Mouse (Mus musculus): ENCODE measurements around the gene Osr1. TPM values are rescaled to one million over a fixed set of nuclear protein-coding genes. Genes with fewer than 3 reads are reported as not detected.
A peak's percentile ranks its signal among the peaks of the same experiment; 100 is the strongest.

Osr1 gene
- 59.8 and 99.7 TPM in 2 replicates for polyA plus RNA-seq (2012; rRNA removed)

DNA sequence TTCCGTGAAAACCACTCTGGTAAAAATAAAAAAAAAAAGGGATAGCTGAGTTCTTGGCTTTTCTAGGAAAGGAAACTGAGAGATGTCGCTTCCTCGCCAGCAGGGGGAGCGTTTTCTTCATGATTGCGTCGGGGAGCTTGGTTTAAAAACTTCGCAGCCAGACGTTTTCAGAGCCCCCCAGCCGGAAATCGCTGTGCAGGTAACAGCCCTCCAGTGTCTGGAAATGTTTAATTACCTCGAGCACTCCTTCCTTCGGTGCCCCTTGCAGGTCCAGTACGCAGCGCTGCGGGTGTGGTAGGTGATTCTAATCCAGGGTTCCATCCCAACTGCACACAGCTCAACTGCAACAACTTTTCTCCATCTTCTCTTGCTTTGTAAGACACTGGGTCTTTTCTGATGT is at the start of gene Osr1:
Osr1 (plus strand) TSS at position 146 of the 400 bp plus-strand sequence.
- peak; percentile 55 for DNase-seq (ENCODE audit: low spot score)

DNA sequence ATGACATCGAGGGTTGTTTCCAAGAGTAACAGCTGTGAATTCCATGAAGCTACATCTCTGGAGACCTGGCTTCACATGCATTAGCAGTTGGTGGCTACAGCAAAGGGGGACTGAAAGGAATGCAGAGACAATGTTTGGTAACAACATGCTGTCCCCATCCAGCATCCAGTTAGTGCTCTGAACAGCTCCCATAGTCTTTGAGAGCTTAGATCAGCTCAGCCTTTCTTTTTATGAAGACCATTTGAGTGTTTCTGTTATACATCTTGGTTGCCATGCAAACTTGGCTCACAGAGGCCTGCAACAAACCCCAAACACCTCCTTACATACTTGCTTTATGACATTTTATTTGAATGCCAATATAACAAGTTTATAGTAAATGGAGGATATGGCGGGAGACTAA is 19.6 kb upstream of the Osr1 start:
- no peak for DNase-seq (ENCODE audit: low spot score)

DNA sequence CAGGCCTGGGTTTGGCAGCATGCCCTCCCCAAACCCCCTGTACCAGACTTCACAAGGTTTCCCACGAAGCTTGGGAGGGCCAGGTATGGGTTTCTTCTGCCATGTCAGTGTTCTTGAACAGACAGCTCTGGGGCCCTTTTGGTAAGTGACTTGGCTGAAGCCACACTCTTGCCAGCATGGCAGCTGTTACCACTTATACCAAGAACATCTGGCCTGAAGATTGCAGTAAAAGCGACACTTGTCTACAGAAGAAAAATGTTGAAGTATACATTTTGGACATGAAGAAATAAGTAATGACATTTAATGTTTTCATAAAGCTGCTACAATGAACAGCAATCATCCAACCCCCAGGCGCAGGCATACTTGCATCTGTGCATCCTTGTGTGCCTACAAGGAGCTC is 5.0 kb upstream of the Osr1 start:
- DNase-seq (ENCODE audit: low spot score), result no peak

DNA sequence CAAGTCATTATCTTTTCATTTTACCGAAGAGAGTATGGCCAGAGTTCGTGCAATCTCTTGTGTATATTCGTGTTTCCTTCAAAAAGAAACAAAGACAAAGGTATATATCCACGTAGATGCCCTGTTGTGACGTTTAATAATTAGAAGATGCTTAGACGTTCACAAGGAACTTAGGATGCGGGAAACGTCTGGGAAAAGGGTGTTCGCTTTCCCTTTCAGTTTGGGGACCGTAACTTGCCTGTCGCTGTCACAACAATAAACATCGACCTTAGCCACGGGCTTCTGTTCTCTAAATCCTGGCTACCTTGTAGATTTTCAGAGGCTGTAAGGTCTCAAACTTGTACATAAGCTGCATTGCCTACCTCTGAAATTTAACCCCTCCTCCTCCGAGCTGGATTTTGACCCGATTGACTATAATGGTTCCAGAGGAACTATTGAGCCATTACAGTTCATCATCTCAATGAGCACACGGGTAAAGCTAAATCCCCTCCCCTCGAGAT is 630 bp downstream of the Osr1 start:
- no peak for DNase-seq (ENCODE audit: low spot score)

DNA sequence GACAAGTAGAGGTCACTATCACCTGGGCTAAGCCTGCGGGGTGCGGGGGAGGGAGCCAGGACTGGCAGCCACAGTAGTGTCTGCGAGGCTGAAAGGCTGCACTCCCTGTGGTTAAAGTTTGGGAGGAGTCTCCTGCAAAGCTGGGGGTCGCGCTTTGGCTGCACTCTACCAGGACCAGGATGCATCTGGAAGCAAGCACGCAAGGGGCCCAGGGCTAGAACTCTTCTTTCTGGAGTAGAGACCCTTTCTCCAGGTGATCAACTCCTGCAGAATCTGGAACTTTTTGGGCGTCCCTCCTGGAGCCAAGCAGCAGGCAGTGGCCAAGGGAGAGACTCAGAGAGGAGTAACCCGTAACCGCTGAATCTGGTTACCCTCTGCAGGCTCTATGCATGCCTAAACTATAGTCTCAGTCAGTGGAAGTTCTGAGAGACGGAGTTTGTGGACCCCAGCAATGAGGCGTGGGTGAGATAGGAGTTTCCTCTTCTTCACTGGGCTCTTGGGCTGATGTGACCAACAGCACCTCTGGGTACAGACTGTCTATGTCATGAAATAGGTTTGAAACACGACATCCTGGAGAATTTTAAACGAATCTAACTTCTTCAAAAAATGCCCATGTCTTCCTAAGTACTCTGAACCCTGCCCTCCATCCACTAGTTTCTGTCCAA is 1.5 kb downstream of the Osr1 start:
- no peak for DNase-seq (ENCODE audit: low spot score)

DNA sequence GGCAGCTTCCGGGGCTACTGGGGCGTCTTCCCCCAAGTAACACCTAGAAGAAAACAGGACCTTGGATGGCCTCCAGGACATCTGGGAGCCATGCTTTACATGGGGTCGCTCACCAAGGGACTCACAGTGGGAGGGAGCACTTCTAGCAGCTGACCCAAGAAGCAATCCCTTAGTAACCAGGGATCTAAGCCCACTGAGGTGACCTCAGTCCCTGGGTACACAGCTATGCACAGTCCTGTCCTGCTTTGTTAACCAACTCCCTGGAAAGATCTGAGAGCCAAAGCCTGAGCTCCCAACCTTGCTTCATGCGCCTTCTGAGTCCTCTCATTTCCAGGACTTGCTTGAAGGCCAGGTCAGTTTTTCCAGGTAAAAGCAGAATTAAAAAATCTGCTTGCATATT is 2.1 kb downstream of the Osr1 start:
- no peak for DNase-seq (ENCODE audit: low spot score)

DNA sequence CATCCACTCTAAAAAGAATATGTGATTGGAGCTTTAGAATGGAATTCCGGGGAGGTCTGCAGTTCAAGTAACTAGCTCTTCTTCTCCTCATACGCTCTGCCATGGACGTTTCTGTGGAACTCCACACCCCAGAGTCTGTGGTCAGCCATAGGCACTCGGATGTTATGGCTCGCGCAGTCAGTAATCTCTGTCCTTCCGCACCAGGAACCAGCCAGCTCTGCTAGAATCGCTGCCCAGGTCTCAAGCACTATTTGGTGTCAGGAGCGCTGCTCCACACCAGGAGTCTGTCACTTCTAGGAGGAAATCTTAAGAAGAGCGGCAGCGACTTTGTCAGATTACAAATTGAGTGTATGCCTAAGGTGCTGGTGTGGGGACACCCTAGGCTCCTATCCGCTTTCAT is 3.8 kb downstream of the Osr1 start:
- no peak for DNase-seq (ENCODE audit: low spot score)

DNA sequence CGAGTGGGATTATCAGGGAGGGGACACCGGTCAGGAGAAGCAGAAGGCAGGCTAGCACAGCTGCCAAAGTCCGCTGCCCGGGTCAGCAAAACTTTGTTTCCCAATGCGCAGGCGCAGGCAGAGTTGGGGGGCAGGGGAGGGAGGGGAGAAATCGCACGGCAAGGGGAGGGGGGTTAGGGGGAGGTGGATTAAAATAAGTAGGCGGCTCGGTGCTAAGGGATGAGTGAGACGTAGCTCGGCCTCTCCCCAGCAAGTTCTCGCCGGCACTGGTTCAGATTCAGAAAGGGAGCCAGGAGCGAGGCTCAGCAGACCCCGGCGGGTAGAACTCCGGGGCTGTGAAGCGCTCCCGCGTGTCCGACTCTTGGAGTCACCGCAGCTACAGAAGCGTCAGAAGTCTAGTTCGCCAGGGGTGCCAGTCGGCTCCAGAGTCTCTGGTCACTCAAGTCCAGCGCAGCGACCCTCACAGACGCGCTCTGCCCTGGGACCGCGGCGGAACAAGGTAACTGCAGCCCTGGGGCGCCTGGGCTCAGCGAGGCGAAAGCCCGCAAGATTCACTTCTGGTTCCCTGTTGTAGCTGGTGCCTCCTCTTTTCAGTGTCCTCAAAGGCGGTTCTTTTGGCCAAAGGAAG is 4.4 kb downstream of the Osr1 start:
- DNase-seq (ENCODE audit: low spot score), result no peak

DNA sequence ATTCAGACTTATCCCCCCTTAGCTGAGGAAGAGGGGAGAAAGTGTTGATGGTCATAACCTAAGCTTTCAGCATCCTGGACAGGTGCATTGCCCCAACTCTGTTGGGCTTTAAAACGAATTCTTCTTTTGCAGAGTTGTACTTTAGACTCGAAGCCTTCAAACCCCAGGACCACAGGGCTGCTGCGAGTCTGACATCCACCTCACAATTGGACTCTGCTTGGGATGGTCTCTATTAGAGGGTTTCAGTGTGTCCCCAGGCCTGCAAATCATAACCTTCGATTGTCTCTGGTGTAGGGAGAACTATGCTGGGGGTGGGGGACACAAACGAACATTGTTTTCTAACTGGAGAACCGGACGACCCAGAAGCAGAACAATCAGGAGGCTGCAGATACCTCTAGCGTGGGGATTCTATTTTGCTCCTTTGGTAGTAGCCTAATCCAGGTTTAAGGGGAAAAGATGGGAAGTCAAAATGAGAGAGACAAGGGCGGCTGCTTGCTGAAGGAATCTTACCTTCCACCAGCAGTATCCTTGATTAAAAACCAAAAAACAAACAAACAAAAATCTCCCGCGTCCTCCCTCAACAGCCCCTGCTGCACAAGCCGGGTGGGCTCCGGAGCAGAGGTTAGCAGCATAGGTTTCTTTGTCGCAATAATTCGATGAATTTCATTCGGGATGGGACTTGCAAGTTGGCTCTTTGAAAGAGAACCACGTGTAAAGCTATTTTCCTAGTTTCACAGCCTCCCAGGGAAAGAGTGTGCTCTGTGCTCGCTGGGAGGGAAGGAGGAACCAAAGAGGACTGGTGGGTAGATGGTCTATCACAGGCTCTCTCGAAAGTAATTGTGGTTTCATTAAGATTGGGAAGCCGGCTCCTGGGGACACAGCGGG is 5.5 kb downstream of the Osr1 start:
- DNase-seq (ENCODE audit: low spot score), result no peak

DNA sequence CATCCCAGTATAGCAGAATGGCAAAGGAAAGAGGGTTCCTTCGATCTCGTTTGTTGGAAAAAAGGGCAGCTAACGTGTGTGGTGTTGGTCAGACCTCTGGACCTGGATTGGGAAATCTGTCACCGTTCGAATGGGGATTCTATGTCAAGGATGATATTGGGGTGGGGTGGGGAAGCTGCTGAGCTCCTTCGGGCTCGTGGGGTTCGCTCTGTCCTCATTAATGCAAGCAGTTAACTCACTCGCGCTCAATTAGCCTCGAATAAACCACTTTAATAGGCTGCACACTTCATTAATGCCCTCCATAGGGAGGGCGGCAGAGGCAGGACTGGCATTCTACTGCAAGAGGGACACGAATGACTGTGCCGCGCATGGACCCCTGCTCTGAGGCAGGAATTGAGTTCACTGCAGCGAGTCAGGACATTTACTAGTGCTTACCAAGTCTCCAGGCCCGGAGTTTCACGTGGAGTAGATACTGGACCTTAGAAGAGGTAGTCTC is 6.2 kb downstream of the Osr1 start:
- no peak for DNase-seq (ENCODE audit: low spot score)

DNA sequence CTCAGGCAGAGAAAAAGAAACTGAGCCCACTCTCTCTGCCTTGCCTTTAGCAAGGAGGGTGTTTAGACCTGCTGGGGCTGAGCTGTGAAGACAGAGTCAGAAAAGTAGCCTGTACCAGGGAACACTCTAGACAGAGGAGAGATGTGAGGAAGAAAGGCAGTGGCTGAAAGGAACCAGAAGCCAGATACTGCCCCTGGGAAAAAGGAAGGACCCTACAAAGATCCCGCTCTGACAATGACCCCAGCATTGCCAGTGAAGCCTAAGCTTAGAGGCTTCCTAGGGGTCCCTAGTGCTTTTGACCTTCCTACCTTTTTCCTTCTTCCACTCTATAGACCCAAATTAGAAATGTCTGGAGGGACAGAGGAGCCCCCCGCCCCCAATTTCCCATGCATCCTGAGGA is 7.7 kb downstream of the Osr1 start:
- no peak for DNase-seq (ENCODE audit: low spot score)

DNA sequence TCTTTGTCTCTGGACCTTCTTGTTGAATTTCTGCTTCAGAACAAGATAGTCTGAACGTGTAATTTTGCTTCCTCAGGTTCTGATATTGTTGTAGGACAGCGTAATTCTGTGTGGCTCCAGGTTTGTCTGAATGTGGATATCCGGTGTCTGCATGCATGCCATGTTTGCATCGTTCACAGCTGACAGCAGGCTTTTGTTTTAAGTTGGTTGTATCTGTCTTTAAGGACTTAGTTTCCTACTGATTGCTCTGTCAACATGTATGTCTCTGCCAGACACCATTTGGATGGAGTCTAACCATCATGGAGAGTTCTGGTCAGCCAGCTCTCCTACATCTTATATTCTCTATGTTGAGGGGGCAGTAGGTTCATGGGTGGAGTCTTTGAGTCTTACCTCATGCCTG is 8.7 kb downstream of the Osr1 start:
- DNase-seq (ENCODE audit: low spot score), result no peak

DNA sequence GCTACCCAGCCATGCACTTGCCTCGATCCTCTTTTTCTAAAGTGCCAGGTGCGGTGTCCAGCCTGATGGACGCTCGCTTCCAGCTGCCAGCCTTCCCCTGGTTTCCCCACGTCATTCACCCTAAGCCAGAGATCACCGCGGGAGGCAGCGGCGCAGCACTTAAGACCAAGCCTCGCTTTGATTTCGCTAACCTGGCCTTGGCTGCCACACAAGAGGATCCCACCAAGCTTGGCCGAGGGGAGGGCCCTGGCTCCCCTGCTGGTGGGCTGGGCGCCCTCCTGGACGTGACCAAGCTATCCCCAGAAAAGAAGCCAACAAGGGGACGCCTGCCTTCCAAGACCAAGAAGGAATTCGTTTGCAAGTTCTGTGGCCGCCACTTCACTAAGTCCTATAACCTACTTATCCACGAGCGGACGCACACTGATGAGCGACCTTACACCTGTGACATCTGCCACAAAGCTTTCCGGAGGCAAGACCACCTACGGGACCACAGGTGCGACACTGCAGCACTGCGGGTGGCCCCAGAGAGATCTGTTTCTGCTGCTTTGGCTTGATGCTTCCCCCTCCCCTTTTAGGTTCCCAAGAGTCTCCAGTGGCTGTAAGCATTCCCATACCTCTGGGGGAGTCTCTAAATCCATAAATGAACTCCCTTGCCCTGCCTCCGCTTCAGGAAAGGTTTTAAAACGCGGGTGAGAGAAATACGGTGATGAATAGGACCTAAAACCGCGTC is 9.6 kb downstream of the Osr1 start:
- DNase-seq (ENCODE audit: low spot score), result no peak

DNA sequence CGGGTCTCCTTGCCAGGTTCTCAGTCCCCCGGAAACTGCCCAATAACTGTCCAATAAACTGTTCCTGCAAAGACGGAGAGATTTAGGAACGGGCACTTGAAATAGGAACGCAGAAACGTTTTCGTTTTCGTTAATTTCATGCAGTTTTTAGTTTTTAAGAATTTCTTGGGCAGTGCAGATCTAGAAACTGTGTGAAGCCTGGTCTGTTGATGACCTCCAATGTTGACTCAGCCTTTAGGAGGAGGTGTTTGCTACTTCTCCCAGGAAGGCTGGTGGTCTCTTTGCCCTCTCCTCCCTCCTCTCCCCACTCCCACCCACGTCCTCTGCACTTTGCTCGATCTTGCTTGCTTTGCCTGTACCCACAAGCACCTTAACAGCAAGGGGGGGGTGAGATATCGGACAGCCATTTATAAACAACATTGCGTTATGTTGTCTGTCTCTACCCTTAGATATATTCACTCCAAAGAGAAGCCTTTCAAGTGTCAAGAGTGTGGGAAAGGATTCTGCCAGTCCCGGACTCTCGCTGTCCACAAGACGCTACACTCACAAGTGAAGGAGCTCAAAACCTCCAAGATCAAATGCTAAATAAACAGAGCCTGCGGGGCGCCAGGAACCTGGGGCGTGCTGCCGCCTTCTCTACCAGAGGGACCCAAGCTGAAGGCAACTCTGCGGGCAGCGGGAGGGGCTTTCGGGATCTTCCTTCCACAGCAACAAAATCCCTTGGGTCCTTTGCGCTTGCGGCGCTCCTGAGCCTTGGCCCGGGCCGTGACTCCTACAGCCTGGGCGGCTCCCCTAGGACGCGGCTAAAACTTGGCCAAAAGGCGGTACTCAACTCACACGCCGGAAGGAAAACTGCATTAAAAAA is 10.4 kb downstream of the Osr1 start:
- DNase-seq (ENCODE audit: low spot score), result no peak

DNA sequence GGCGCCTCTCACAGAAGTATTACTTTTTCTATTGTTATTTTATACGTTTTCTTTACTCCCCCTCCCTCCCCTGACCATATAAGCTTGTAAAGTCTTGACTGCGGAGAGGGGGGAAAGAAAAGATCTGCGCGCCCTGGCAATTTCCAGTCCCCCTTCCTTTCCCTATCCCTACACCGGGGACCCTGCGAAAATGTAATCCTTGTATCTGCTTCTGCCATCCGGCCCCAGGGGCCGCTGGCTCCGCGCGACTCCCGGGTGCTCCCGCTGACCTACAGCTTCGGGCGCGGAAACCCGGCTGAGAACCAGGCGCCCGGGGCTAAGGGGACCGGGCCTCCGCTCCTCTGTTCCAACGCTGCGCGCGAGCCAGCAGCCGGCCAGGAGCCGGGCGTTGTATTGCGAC is 11.1 kb downstream of the Osr1 start:
- DNase-seq (ENCODE audit: low spot score), result no peak

DNA sequence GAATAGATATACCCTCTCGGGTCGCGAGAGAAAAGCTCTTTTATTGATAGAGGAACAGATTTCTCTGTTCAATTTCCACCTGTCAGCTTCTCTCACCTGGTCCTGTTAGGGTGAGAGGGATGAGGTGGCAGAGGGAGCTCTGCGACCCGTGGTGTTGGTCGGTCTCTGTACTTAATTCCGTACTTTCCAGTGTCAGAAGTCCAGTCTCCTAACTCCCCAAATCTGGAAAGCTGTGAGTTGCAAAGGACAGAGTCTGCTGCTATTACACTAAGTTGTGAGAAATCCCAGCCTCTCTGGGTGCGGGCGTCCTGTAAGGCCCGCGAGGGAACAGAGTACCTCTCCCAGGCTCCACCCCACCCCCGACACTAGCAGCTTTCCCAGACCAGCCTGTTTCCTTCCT is 11.6 kb downstream of the Osr1 start:
- DNase-seq (ENCODE audit: low spot score), result no peak

DNA sequence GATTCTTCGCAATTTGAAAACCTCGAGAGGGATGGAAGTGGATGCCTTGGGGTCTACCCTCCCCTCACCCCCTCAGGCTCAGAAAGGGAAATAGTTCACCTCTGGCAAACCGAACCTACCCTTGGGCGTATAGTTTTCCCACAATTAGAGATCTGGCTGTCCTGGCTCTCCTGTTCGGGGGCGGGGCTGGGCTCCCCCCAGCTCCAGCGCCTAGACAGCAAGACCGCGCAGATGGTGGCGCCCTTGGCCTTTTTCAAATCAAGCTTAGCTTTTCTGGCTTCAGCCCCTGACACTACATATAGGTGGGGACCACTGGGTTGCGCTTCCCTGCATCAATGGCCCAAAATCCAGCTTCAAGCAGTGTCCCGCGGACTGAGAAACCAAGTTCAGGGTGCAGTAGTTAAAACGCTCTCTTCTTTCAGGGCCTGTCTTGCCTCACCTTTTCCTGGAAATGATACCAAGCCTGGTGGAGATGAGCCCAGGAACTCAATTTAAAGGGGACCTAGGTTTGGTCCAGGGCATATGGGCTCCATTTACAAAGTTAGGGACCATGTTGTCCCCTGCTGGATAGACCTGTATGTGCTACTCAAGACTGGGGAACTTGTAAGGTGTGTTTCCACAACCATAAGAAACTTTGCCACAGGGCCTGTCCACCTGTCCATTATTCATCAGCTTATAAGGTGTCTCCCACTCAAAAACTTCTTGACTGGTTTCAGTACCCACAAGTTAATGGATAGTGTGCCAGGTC is 12.5 kb downstream of the Osr1 start:
- no peak for DNase-seq (ENCODE audit: low spot score)

DNA sequence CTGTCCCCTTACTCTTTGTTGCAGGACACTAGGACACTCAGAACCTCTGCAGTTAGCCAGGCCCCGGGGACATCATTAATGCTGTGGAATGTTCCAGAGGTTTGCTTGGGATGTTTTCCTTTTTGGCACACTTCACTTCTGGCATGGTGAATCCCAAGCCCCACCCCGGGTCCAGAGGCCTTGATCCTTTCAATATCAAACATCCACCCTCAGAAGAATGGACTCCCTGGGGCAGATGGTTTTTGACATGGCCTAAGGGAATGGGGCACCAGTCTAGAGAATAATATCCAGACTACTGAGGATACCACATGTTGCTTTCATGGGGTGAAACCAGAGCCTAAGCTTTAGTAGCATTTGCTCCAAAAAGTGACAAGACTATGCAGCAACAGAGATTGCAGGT is 13.5 kb downstream of the Osr1 start:
- DNase-seq (ENCODE audit: low spot score), result no peak

DNA sequence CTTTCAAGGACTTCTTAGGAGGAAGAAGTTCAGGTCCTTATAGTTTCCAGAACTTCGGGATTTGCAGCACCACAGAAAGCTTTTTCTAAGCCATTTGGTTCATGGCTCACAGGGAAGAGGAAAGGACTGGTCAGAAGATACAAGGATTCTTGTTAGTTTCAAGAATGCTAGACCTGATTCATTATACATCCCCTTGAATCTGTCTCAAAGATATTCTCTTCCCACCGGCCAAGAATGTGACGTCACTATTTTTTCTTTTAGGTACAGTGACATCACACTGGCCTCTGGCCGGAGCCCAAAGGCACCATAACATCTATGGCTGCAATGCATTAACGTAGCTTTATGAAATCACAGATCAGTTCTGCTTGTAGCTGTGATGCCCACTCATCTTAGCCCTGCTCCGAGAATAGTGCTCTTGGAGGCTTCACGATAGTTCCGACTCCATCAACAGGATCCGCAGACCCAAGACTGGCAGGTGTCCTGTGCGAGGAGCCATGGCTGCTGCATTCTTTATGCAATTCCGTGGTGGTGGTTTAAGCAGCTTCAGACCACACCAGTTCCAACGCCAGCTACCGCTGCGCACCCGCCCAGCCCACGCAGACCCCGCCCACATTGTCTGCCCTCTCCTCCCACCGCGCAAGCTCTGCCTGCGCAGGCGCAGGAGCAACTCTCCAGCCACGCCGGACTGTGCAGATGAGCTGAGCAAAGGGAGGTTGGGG is 14.6 kb downstream of the Osr1 start:
- DNase-seq (ENCODE audit: low spot score), result no peak

DNA sequence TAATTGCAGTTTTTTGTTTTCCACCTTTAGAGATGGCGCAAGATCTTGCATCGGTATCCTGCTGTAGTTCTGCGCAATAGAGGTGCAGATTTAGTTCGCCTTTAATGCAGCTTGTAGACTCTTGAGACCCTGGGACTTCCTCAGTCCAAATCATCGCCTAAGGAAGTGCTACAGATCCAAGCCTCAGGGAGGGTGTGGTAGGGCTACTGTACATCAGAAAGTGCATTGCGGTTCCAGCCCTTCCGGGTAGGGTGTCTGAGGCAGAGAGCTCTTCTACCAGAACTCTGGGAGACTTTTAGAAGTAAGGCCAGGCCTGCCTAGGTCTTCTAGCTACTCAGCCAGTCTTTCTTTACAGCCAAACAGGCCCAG is 15.2 kb downstream of the Osr1 start:
- no peak for DNase-seq (ENCODE audit: low spot score)

Measured in urinary bladder, adult 2 months (tissue).